Mouse (Mus musculus) limb, embryonic 12.5 days (tissue): ENCODE data around the gene S100z. TPM values are rescaled to one million over a fixed set of nuclear protein-coding genes. Genes with fewer than 3 reads are reported as not detected.

Experiments used
- ATAC-seq: fragments of 200-750 bp; cut with Nextera tagmentation; 2 replicates; pipeline ENCODE4 v1.8.0; 2017; ENCODE audit warnings: low read depth, moderate TSS enrichment; ENCODE audit not compliant: insufficient number of reproducible peaks, insufficient read depth, low FRiP score, low TSS enrichment
- H3K27ac ChIP-seq: fragments of 300-500 bp; sonication (generic); 2 replicates; pipeline ENCODE4 v1.5.1; 2016; ENCODE audit warnings: mild to moderate bottlenecking, moderate library complexity
- H3K27me3 ChIP-seq: fragments of 300-500 bp; sonication (generic); 2 replicates; pipeline ENCODE4 v1.6.1; 2016; ENCODE audit warnings: mild to moderate bottlenecking, moderate library complexity
- H3K36me3 ChIP-seq: fragments of 300-500 bp; sonication (generic); 2 replicates; pipeline ENCODE4 v1.6.1; 2016; ENCODE audit warnings: mild to moderate bottlenecking, moderate library complexity
- H3K4me1 ChIP-seq: fragments of 300-500 bp; sonication (generic); replicated peaks from 2 replicates; pipeline ENCODE4 v1.6.1; 2016
- H3K4me2 ChIP-seq: fragments of 300-500 bp; sonication (generic); 2 replicates; pipeline ENCODE4 v1.6.1; 2016; ENCODE audit warnings: mild to moderate bottlenecking, moderate library complexity
- H3K4me3 ChIP-seq: fragments of 300-500 bp; sonication (generic); replicated peaks from 2 replicates; pipeline ENCODE4 v1.5.1; 2016; ENCODE audit warnings: mild to moderate bottlenecking
- H3K9ac ChIP-seq: fragments of 300-500 bp; sonication (generic); replicated peaks from 2 replicates; pipeline ENCODE4 v1.6.1; 2016; ENCODE audit warnings: mild to moderate bottlenecking, moderate library complexity
- H3K9me3 ChIP-seq: fragments of 300-500 bp; sonication (generic); 2 replicates; pipeline ENCODE4 v1.6.1; 2016; ENCODE audit warnings: mild to moderate bottlenecking, moderate library complexity
- WGBS: fragments of 180-500 bp; shearing (Covaris S2); methylation state at CpG from one replicate; pipeline ENCODE4 v1.1.7; 2016; 5-methylcytosine and 5-hydroxymethylcytosine counted together
- polyA plus RNA-seq: library from polyadenylated mRNA; unstranded; fragments of >200 nt; fragmentation: Nextera tagmentation; extraction: Ambion mirVana; gene quantifications from 2 replicates; pipeline ENCODE4 v1.2.1, GENCODE M21; 2016

S100z gene
- polyA plus RNA-seq, 1 experiment from 2014 or later, result not detected

GRCm38 (mm10) chr13:95494812-95495211, 16.3 kb upstream of the S100z start:
- no peak overlapping the region for H3K4me2 ChIP-seq
- H3K36me3 ChIP-seq, result no peaks in the 10 kb centered on the region
- ATAC-seq, result no peak
- WGBS, result 70% methylated on average over 8 of the region's 8 CpGs
- peaks cover 32% of the 10 kb centered on the region for H3K4me1 ChIP-seq
- peak overlapping the region; percentile 42; the same call in 1 of the 2 replicates for H3K27ac ChIP-seq
- no peak overlapping the region for H3K4me3 ChIP-seq
- H3K27me3 ChIP-seq, result no peaks in the 10 kb centered on the region
- no peak overlapping the region for H3K9ac ChIP-seq
- no peaks in the 10 kb centered on the region for H3K9me3 ChIP-seq

GRCm38 (mm10) chr13:95493296-95493695, 14.8 kb upstream of the S100z start:
- Histone ChIP-seq H3K4me3 (no peak overlapping the region), H3K36me3 (no peaks in the 10 kb centered on the region), H3K9me3 (no peaks in the 10 kb centered on the region), H3K4me2 (no peak overlapping the region), H3K4me1 (peaks cover 32% of the 10 kb centered on the region), H3K27me3 (no peaks in the 10 kb centered on the region), H3K27ac (no peak overlapping the region), H3K9ac (no peak overlapping the region)
- no peak for ATAC-seq
- 47% methylated on average over 5 of the region's 5 CpGs for WGBS

- 82% methylated on average over 11 of the region's 11 CpGs for WGBS
- no peak for ATAC-seq
- H3K27me3 ChIP-seq, result no peaks in the 10 kb centered on the region
Observed at GRCm38 (mm10) chr13:95491327-95491726, 12.8 kb upstream of the S100z start.

GRCm38 (mm10) chr13:95484664-95485063, 6.1 kb upstream of the S100z start:
- H3K27me3 ChIP-seq, result peaks cover 5% of the 10 kb centered on the region; the same call in 1 of the 2 replicates
- H3K9ac ChIP-seq, result no peak overlapping the region
- H3K4me2 ChIP-seq, result no peak overlapping the region
- H3K36me3 ChIP-seq, result no peaks in the 10 kb centered on the region
- H3K4me1 ChIP-seq, result no peaks in the 10 kb centered on the region
- H3K4me3 ChIP-seq, result no peak overlapping the region
- 0 out of 2 replicates have a peak, but pooled peaks have one; percentile 42 for ATAC-seq
- H3K27ac ChIP-seq, result no peak overlapping the region
- H3K9me3 ChIP-seq, result no peaks in the 10 kb centered on the region
- 37% methylated on average over 5 of the region's 5 CpGs for WGBS

More at GRCm38 (mm10) chr13:95491327-95491726, 12.8 kb upstream of the S100z start:
- Histone ChIP-seq H3K9me3 (no peaks in the 10 kb centered on the region), H3K4me2 (no peak overlapping the region), H3K27ac (no peak overlapping the region), H3K36me3 (no peaks in the 10 kb centered on the region), H3K9ac (no peak overlapping the region), H3K4me1 (peaks cover 21% of the 10 kb centered on the region), H3K4me3 (no peak overlapping the region)

GRCm38 (mm10) chr13:95481428-95481827, 2.9 kb upstream of the S100z start:
- Histone ChIP-seq H3K4me2 (no peak overlapping the region), H3K4me1 (no peaks in the 10 kb centered on the region), H3K36me3 (no peaks in the 10 kb centered on the region), H3K27me3 (peaks cover 5% of the 10 kb centered on the region; the same call in 1 of the 2 replicates), H3K27ac (no peak overlapping the region), H3K9me3 (no peaks in the 10 kb centered on the region), H3K9ac (no peak overlapping the region), H3K4me3 (no peak overlapping the region)
- ATAC-seq, result 0 out of 2 replicates have a peak, but pooled peaks have one; percentile 52
- WGBS, result 19% methylated on average over 4 of the region's 4 CpGs

- Histone ChIP-seq H3K9me3 (no peaks in the 10 kb centered on the region), H3K9ac (no peak overlapping the region), H3K4me3 (no peak overlapping the region), H3K4me1 (no peaks in the 10 kb centered on the region), H3K36me3 (no peaks in the 10 kb centered on the region), H3K4me2 (no peak overlapping the region), H3K27ac (no peak overlapping the region), H3K27me3 (peaks cover 5% of the 10 kb centered on the region; the same call in 1 of the 2 replicates)
- no peak for ATAC-seq
- 64% methylated on average over 6 of the region's 6 CpGs for WGBS
Observed at GRCm38 (mm10) chr13:95477173-95477572, 1.3 kb downstream of the S100z start.

GRCm38 (mm10) chr13:95475124-95475523, 3.4 kb downstream of the S100z start:
- peaks cover 1% of the 10 kb centered on the region; the same call in 1 of the 2 replicates for H3K27me3 ChIP-seq
- 24% methylated on average over 7 of the region's 7 CpGs for WGBS

GRCm38 (mm10) chr13:95474294-95474693, 4.2 kb downstream of the S100z start:
- H3K9ac ChIP-seq, result no peak overlapping the region
- H3K4me1 ChIP-seq, result no peaks in the 10 kb centered on the region
- no peak for ATAC-seq
- H3K9me3 ChIP-seq, result no peaks in the 10 kb centered on the region
- no peaks in the 10 kb centered on the region for H3K36me3 ChIP-seq
- H3K27ac ChIP-seq, result no peak overlapping the region
- no peak overlapping the region for H3K4me3 ChIP-seq
- whole genome bisulfite sequencing, result 87% methylated on average over 3 of the region's 3 CpGs
- no peaks in the 10 kb centered on the region for H3K27me3 ChIP-seq
- no peak overlapping the region for H3K4me2 ChIP-seq

More at GRCm38 (mm10) chr13:95475124-95475523, 3.4 kb downstream of the S100z start:
- Histone ChIP-seq H3K27ac (no peak overlapping the region), H3K4me2 (no peak overlapping the region), H3K9me3 (no peaks in the 10 kb centered on the region), H3K4me1 (no peaks in the 10 kb centered on the region), H3K36me3 (no peaks in the 10 kb centered on the region), H3K9ac (no peak overlapping the region), H3K4me3 (no peak overlapping the region)
- no peak for ATAC-seq

GRCm38 (mm10) chr13:95470970-95471369, 7.6 kb downstream of the S100z start:
- H3K4me3 ChIP-seq, result no peak overlapping the region
- H3K4me1 ChIP-seq, result no peaks in the 10 kb centered on the region
- no peak overlapping the region for H3K4me2 ChIP-seq
- H3K9me3 ChIP-seq, result no peaks in the 10 kb centered on the region
- no peak overlapping the region for H3K27ac ChIP-seq
- WGBS, result 80% methylated on average over 2 of the region's 2 CpGs
- no peak for ATAC-seq
- H3K9ac ChIP-seq, result no peak overlapping the region
- no peaks in the 10 kb centered on the region for H3K27me3 ChIP-seq
- H3K36me3 ChIP-seq, result no peaks in the 10 kb centered on the region

- H3K9me3 ChIP-seq, result no peaks in the 10 kb centered on the region
- no peak overlapping the region for H3K27ac ChIP-seq
- no peak overlapping the region for H3K4me3 ChIP-seq
- H3K4me1 ChIP-seq, result no peaks in the 10 kb centered on the region
- H3K27me3 ChIP-seq, result no peaks in the 10 kb centered on the region
- H3K9ac ChIP-seq, result no peak overlapping the region
- no peaks in the 10 kb centered on the region for H3K36me3 ChIP-seq
- WGBS, result 72% methylated on average over 2 of the region's 2 CpGs
- H3K4me2 ChIP-seq, result no peak overlapping the region
- ATAC-seq, result no peak
Observed at GRCm38 (mm10) chr13:95451529-95451928, 27.0 kb downstream of the S100z start.

- Histone ChIP-seq H3K4me2 (no peak overlapping the region), H3K9me3 (no peaks in the 10 kb centered on the region), H3K27me3 (peaks cover 6% of the 10 kb centered on the region), H3K9ac (no peak overlapping the region), H3K27ac (no peak overlapping the region), H3K36me3 (no peaks in the 10 kb centered on the region), H3K4me3 (no peak overlapping the region), H3K4me1 (no peaks in the 10 kb centered on the region)
- ATAC-seq, result no peak
- 94% methylated on average over 9 of the region's 9 CpGs for WGBS
Observed at GRCm38 (mm10) chr13:95450636-95451210, 27.8 kb downstream of the S100z start.

GRCm38 (mm10) chr13:95449730-95450129, 28.8 kb downstream of the S100z start:
- ATAC-seq, result no peak
- no peak overlapping the region for H3K9ac ChIP-seq
- H3K4me1 ChIP-seq, result no peaks in the 10 kb centered on the region
- 88% methylated on average over 3 of the region's 3 CpGs for WGBS
- H3K4me2 ChIP-seq, result no peak overlapping the region
- no peak overlapping the region for H3K27ac ChIP-seq
- peaks cover 16% of the 10 kb centered on the region for H3K27me3 ChIP-seq
- H3K9me3 ChIP-seq, result no peaks in the 10 kb centered on the region
- H3K4me3 ChIP-seq, result no peak overlapping the region
- H3K36me3 ChIP-seq, result no peaks in the 10 kb centered on the region
